Mouse (Mus musculus) stomach, embryonic 14.5 days (tissue): ENCODE measurements around the gene Smarcc1. TPM values are rescaled to one million over a fixed set of nuclear protein-coding genes. Genes with fewer than 3 reads are reported as not detected.

Experiments used
- ATAC-seq: fragments of 200-750 bp; cut with Nextera tagmentation; 2 replicates; pipeline ENCODE4 v1.8.0; 2017; ENCODE audit warnings: low read depth, moderate TSS enrichment; ENCODE audit not compliant: insufficient number of reproducible peaks, insufficient read depth, low FRiP score
- H3K27ac ChIP-seq: fragments of 300-500 bp; sonication (generic); 2 replicates; pipeline ENCODE4 v1.5.1; 2014; ENCODE audit warnings: mild to moderate bottlenecking, low read length, moderate library complexity, mixed read lengths
- H3K27me3 ChIP-seq: fragments of 300-500 bp; sonication (generic); 2 replicates; pipeline ENCODE4 v1.6.1; 2014; ENCODE audit warnings: low read length, control low read depth, mixed read lengths; ENCODE audit not compliant: control insufficient read depth, insufficient read depth
- H3K36me3 ChIP-seq: fragments of 300-500 bp; sonication (generic); 2 replicates; pipeline ENCODE4 v1.6.1; 2014; ENCODE audit warnings: mild to moderate bottlenecking, control low read depth, low read length, moderate library complexity, mixed read lengths; ENCODE audit not compliant: control insufficient read depth, insufficient read depth
- H3K4me1 ChIP-seq: fragments of 300-500 bp; sonication (generic); 2 replicates; pipeline ENCODE4 v1.6.1; 2014; ENCODE audit warnings: low read length, control low read depth, mixed read lengths; ENCODE audit not compliant: control insufficient read depth, insufficient read depth
- H3K4me2 ChIP-seq: fragments of 300-500 bp; sonication (generic); replicated peaks from 2 replicates; pipeline ENCODE4 v1.6.1; 2014; ENCODE audit warnings: low read depth, low read length, control low read depth
- H3K4me3 ChIP-seq: fragments of 300-500 bp; sonication (generic); 2 replicates; pipeline ENCODE4 v1.5.1; 2014; ENCODE audit warnings: low read depth, low read length, control low read depth
- H3K9ac ChIP-seq: fragments of 300-500 bp; sonication (generic); replicated peaks from 2 replicates; pipeline ENCODE4 v1.6.1; 2014; ENCODE audit warnings: low read depth, mild to moderate bottlenecking, control low read depth, low read length, moderate library complexity, mixed read lengths
- H3K9me3 ChIP-seq: fragments of 300-500 bp; sonication (generic); 2 replicates; pipeline ENCODE4 v1.6.1; 2016; ENCODE audit warnings: low read depth, low read length, control low read depth; ENCODE audit not compliant: control insufficient read depth
- WGBS: fragments of 180-500 bp; shearing (Covaris S2); extraction: QIAGEN DNeasy Blood & Tissue Kit; methylation state at CpG from one replicate; pipeline ENCODE4 v1.1.7; 2014; 5-methylcytosine and 5-hydroxymethylcytosine counted together
- polyA plus RNA-seq: library from polyadenylated mRNA; unstranded; fragments of >200 nt; fragmentation: Nextera tagmentation; extraction: Ambion mirVana; gene quantifications from 2 replicates; pipeline ENCODE4 v1.2.1, GENCODE M21; 2014

Smarcc1 gene
- polyA plus RNA-seq, 1 experiment from 2014 or later = 143 TPM

- H3K36me3 ChIP-seq = no peaks in the 10 kb centered on the region
- no peak for ATAC-seq
- no peaks in the 10 kb centered on the region for H3K9me3 ChIP-seq
- 0 out of 2 replicates have a peak, but pooled peaks cover 3% of the 10 kb centered on the region for H3K27me3 ChIP-seq
- peak overlapping the region; percentile 51 for H3K4me3 ChIP-seq
- peak overlapping the region; percentile 95 for H3K4me2 ChIP-seq
- 46% methylated on average over 13 of the region's 13 CpGs for WGBS
- H3K4me1 ChIP-seq = peaks cover 15% of the 10 kb centered on the region; the same call in 1 of the 2 replicates
- H3K9ac ChIP-seq = no peak overlapping the region
- H3K27ac ChIP-seq = no peak overlapping the region
Measured at GRCm38 (mm10) chr9:110246321-110246640, 128.8 kb downstream of the Smarcc1 start.

- no peak overlapping the region for H3K9ac ChIP-seq
- ATAC-seq = no peak
- H3K4me3 ChIP-seq = no peak overlapping the region
- no peaks in the 10 kb centered on the region for H3K9me3 ChIP-seq
- H3K4me1 ChIP-seq = peaks cover 15% of the 10 kb centered on the region; the same call in 1 of the 2 replicates
- WGBS = 89% methylated on average over 10 of the region's 10 CpGs
- H3K27me3 ChIP-seq = 0 out of 2 replicates have a peak, but pooled peaks cover 3% of the 10 kb centered on the region
- H3K4me2 ChIP-seq = no peak overlapping the region
- H3K36me3 ChIP-seq = no peaks in the 10 kb centered on the region
- H3K27ac ChIP-seq = no peak overlapping the region
Measured at GRCm38 (mm10) chr9:110247049-110247448, 129.5 kb downstream of the Smarcc1 start.

- 74% methylated on average over 2 of the region's 2 CpGs for WGBS
- no peak overlapping the region for H3K9ac ChIP-seq
- ATAC-seq = no peak
Measured at GRCm38 (mm10) chr9:110248861-110249260, 131.4 kb downstream of the Smarcc1 start.

DNA sequence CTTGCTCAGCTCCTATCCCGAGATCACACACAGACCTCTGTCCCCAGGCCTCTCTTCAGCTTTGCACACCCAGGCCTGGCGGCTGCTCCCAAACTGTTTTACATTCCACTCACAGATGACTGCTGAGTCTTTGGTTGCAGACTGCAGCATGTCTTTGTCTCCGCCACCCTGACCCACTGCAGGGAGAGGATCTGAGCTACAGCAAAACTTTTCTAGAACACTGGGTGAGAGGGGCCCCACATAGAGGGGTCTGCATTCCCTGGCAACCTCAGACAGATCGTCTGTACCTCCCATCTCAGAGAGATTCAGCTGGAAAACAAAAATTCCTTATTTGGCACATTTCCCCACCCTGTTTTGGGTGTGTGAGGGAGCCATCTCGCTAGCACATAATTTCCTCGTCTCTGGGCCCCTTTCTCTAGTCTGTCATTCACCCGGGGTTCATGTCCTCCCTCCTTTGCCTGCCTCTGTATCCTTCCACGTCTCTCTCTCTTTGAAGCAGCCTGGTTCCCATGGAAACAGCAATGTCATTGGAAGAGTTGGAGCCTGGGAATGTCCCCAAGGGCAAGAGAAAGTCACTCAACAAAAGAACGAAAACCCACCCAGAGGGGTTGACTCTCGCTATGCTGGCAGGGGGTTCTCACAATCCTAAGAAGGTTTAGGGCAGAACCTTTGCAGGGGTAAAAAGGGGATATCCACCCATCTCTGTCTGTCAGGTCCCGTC lies 132.5 kb downstream of the Smarcc1 start:
- Histone ChIP-seq H3K9me3 (no peaks in the 10 kb centered on the region), H3K36me3 (no peaks in the 10 kb centered on the region), H3K27ac (peak overlapping the region; percentile 66; the same call in 1 of the 2 replicates), H3K4me1 (0 out of 2 replicates have a peak, but pooled peaks cover 15% of the 10 kb centered on the region), H3K27me3 (0 out of 2 replicates have a peak, but pooled peaks cover 3% of the 10 kb centered on the region), H3K4me3 (no peak overlapping the region), H3K9ac (no peak overlapping the region; the same call in 1 of the 2 replicates), H3K4me2 (peak overlapping the region; percentile 4; the same call in 1 of the 2 replicates)
- ATAC-seq = no peak
- 18% methylated on average over 11 of the region's 11 CpGs for WGBS

More at GRCm38 (mm10) chr9:110248861-110249260, 131.4 kb downstream of the Smarcc1 start:
- Histone ChIP-seq H3K36me3 (no peaks in the 10 kb centered on the region), H3K4me2 (no peak overlapping the region), H3K27ac (no peak overlapping the region), H3K9me3 (no peaks in the 10 kb centered on the region), H3K4me1 (peaks cover 15% of the 10 kb centered on the region; the same call in 1 of the 2 replicates), H3K27me3 (0 out of 2 replicates have a peak, but pooled peaks cover 3% of the 10 kb centered on the region), H3K4me3 (no peak overlapping the region)

DNA sequence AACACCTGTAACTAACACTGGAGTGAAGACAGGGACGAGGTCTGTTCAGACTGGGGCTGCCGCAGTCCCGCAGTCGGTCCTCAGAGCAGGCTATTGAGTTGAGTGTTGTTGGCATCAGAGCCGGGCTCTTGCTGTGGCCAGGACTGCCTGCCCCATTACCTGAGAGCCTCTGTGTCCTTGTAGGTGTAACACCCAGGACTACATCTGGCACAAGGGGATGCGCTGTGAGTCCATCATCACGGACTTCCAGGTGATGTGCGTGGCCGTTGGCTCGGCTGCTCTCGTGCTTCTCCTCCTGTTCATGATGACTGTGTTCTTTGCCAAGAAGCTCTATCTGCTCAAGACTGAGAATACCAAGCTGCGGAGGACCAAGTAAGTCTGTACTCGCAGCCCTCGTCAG lies 133.3 kb downstream of the Smarcc1 start:
- no peak for ATAC-seq
- Histone ChIP-seq H3K4me1 (0 out of 2 replicates have a peak, but pooled peaks cover 15% of the 10 kb centered on the region), H3K9ac (no peak overlapping the region), H3K9me3 (no peaks in the 10 kb centered on the region), H3K27me3 (0 out of 2 replicates have a peak, but pooled peaks cover 3% of the 10 kb centered on the region), H3K4me3 (no peak overlapping the region), H3K27ac (no peak overlapping the region), H3K4me2 (no peak overlapping the region), H3K36me3 (no peaks in the 10 kb centered on the region)
- 82% methylated on average over 14 of the region's 14 CpGs for WGBS

GRCm38 (mm10) chr9:110255407-110256019 lies 138.0 kb downstream of the Smarcc1 start:
- H3K27ac ChIP-seq = no peak overlapping the region
- no peak overlapping the region for H3K4me2 ChIP-seq
- no peak overlapping the region for H3K9ac ChIP-seq
- H3K4me1 ChIP-seq = no peaks in the 10 kb centered on the region
- no peaks in the 10 kb centered on the region for H3K9me3 ChIP-seq
- ATAC-seq = no peak
- no peaks in the 10 kb centered on the region for H3K27me3 ChIP-seq
- H3K36me3 ChIP-seq = no peaks in the 10 kb centered on the region
- no peak overlapping the region for H3K4me3 ChIP-seq
- WGBS = 74% methylated on average over 15 of the region's 15 CpGs

- Histone ChIP-seq H3K4me3 (no peak overlapping the region), H3K36me3 (no peaks in the 10 kb centered on the region), H3K4me2 (no peak overlapping the region), H3K4me1 (0 out of 2 replicates have a peak, but pooled peaks cover 2% of the 10 kb centered on the region), H3K9me3 (no peaks in the 10 kb centered on the region), H3K27ac (no peak overlapping the region), H3K27me3 (no peaks in the 10 kb centered on the region), H3K9ac (no peak overlapping the region)
- 63% methylated on average over 6 of the region's 6 CpGs for WGBS
- ATAC-seq = no peak
Measured at GRCm38 (mm10) chr9:110258646-110259045, 141.1 kb downstream of the Smarcc1 start.

DNA sequence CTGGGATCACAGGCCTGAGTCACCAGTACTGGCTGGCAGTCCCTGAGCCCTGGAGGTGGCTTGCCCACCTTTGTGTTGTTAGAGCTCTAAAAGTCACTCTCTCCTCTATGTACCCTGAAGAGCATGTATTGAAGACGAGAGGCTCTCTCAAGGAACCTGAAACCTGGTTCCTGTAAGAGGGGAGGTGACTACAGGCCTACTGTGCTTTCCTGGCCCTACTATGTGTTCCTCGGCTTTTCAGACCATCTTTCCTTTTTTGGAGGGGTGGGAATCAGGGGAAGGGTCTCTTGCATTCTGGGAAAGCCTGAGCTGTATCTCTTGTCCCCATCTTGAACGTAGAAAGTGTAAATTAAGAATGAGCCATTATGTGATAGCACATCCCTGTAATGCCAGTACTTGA lies 141.6 kb downstream of the Smarcc1 start:
- no peak overlapping the region for H3K4me2 ChIP-seq
- no peak overlapping the region for H3K4me3 ChIP-seq
- H3K27me3 ChIP-seq = no peaks in the 10 kb centered on the region
- ATAC-seq = no peak
- H3K9me3 ChIP-seq = no peaks in the 10 kb centered on the region
- H3K36me3 ChIP-seq = no peaks in the 10 kb centered on the region
- no peak overlapping the region for H3K27ac ChIP-seq
- 0 out of 2 replicates have a peak, but pooled peaks cover 2% of the 10 kb centered on the region for H3K4me1 ChIP-seq
- no peak overlapping the region for H3K9ac ChIP-seq
- WGBS = 74% methylated on average over 3 of the region's 3 CpGs
